Mouse (Mus musculus): ENCODE measurements at regions not wholly inside any gene's neighbourhood (a gene's known extent, or its start where the extent isn't known, plus 50 kb on each side); places are given as distances from the start of the nearest gene placed in this dataset.

DNA sequence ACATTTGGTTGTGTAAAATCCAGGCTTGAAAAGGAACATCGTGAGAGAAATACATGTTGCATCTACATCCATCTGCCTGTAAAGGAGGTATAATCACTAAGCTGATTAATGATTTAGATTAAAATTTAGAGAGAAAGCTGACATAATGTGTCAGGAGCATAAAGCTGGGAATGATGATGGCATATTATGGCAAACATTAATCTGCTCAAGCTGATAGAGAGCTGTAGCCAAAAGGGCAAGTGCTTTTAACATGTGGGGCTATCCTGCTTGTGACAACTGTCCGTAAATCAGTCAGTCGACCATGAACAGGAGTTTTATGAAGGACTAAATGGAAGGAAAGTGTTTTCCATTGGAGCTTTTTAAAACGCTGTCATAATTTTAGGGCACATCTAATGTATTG is 74.9 kb upstream of the Cdh9 start:
- H3K4me3 ChIP-seq (ENCODE audit: low read depth, low read length), result no peak overlapping the region
- no peak; the same call in 1 of the 2 replicates for ATAC-seq (ENCODE audit: low read depth)
- H3K9me3 ChIP-seq (ENCODE audit: control insufficient read depth, low read length), result no peaks in the 10 kb centered on the region
- no peaks in the 10 kb centered on the region for H3K4me1 ChIP-seq (ENCODE audit: control insufficient read depth, insufficient read depth, low read length)
- H3K27ac ChIP-seq (ENCODE audit: low read depth, low read length), result no peak overlapping the region
- no peaks in the 10 kb centered on the region for H3K36me3 ChIP-seq (ENCODE audit: control insufficient read depth, insufficient read depth, low read length)
- no peak overlapping the region for H3K4me2 ChIP-seq (ENCODE audit: low read depth, low read length)
- no peak overlapping the region for H3K9ac ChIP-seq (replicated peaks; ENCODE audit: low read depth, low read length)
- 62% methylated on average over 4 of the region's 4 CpGs for WGBS
- H3K27me3 ChIP-seq (ENCODE audit: control insufficient read depth, insufficient read depth, low read length), result no peaks in the 10 kb centered on the region

- H3K27ac ChIP-seq (ENCODE audit: low read depth, low read length), result no peak overlapping the region
- no peaks in the 10 kb centered on the region for H3K9me3 ChIP-seq (ENCODE audit: control insufficient read depth, low read length)
- H3K27me3 ChIP-seq (ENCODE audit: control insufficient read depth, insufficient read depth, low read length), result no peaks in the 10 kb centered on the region
- no peak overlapping the region for H3K4me3 ChIP-seq (ENCODE audit: low read depth, low read length)
- H3K36me3 ChIP-seq (ENCODE audit: control insufficient read depth, insufficient read depth, low read length), result no peaks in the 10 kb centered on the region
- no peak overlapping the region for H3K4me2 ChIP-seq (ENCODE audit: low read depth, low read length)
- WGBS, result 86% methylated on average over 3 of the region's 3 CpGs
- no peak for ATAC-seq (ENCODE audit: low read depth)
- H3K4me1 ChIP-seq (ENCODE audit: control insufficient read depth, insufficient read depth, low read length), result no peaks in the 10 kb centered on the region
- no peak overlapping the region for H3K9ac ChIP-seq (replicated peaks; ENCODE audit: low read depth, low read length)
Measured at GRCm38 (mm10) chr15:16661226-16661625, 67.3 kb upstream of the Cdh9 start.
